Mouse (Mus musculus) neural tube, embryonic 11.5 days (tissue): ENCODE results near the gene Rbm20. TPM values are rescaled to one million over a fixed set of nuclear protein-coding genes. Genes with fewer than 3 reads are reported as not detected.

Source experiments
- ATAC-seq: fragments of 200-750 bp; cut with Nextera tagmentation; 2 replicates; pipeline ENCODE4 v1.8.0; 2017; ENCODE audit warnings: moderate number of reproducible peaks, mild to moderate bottlenecking, moderate TSS enrichment, moderate library complexity; ENCODE audit not compliant: insufficient read depth, low FRiP score, low TSS enrichment
- DNase-seq: peaks from one replicate; pipeline ENCODE4 v3.0.0-alpha.2; 2015; ENCODE audit warnings: low spot score
- H3K27ac ChIP-seq: fragments of 300-500 bp; sonication (generic); 2 replicates; pipeline ENCODE4 v1.5.1; 2014; ENCODE audit warnings: low read depth, mild to moderate bottlenecking, low read length
- H3K27me3 ChIP-seq: fragments of 300-500 bp; sonication (generic); 2 replicates; pipeline ENCODE4 v1.6.1; 2014; ENCODE audit warnings: mild to moderate bottlenecking, low read length, mixed read lengths; ENCODE audit not compliant: control insufficient read depth, insufficient read depth
- H3K36me3 ChIP-seq: fragments of 300-500 bp; sonication (generic); 2 replicates; pipeline ENCODE4 v1.6.1; 2014; ENCODE audit warnings: mild to moderate bottlenecking, low read length, moderate library complexity, mixed read lengths; ENCODE audit not compliant: control insufficient read depth, insufficient read depth
- H3K4me1 ChIP-seq: fragments of 300-500 bp; sonication (generic); 2 replicates; pipeline ENCODE4 v1.6.1; 2014; ENCODE audit warnings: low read length, mixed read lengths; ENCODE audit not compliant: control insufficient read depth, insufficient read depth
- H3K4me2 ChIP-seq: fragments of 300-500 bp; sonication (generic); 2 replicates; pipeline ENCODE4 v1.6.1; 2014; ENCODE audit warnings: low read depth, mild to moderate bottlenecking, moderate library complexity
- H3K4me3 ChIP-seq: fragments of 300-500 bp; sonication (generic); 2 replicates; pipeline ENCODE4 v1.5.1; 2014; ENCODE audit warnings: low read depth, low read length
- H3K9ac ChIP-seq: fragments of 300-500 bp; sonication (generic); 2 replicates; pipeline ENCODE4 v1.6.1; 2014; ENCODE audit warnings: mild to moderate bottlenecking, low read length
- H3K9me3 ChIP-seq: fragments of 300-500 bp; sonication (generic); 2 replicates; pipeline ENCODE4 v1.6.1; 2016; ENCODE audit warnings: low read length; ENCODE audit not compliant: control insufficient read depth
- WGBS: fragments of 180-500 bp; shearing (Covaris S2); extraction: QIAGEN DNeasy Blood & Tissue Kit; methylation state at CpG from one replicate; pipeline ENCODE4 v1.1.7; 2014; 5-methylcytosine and 5-hydroxymethylcytosine counted together
- polyA plus RNA-seq: library from polyadenylated mRNA; unstranded; fragments of >200 nt; fragmentation: Nextera tagmentation; extraction: Ambion mirVana; gene quantifications from 2 replicates; pipeline ENCODE4 v1.2.1, GENCODE M21; 2014

Rbm20 gene
- polyA plus RNA-seq, 1 experiment from 2014 or later = 2.3 TPM

- no peak for DNase-seq
- H3K9me3 ChIP-seq = no peaks in the 10 kb centered on the region
- H3K4me3 ChIP-seq = no peak within 1 kb of the TSS
- no peaks in the 10 kb centered on the region for H3K27me3 ChIP-seq
- H3K9ac ChIP-seq = no peak within 1 kb of the TSS
- no peaks in the 10 kb centered on the region for H3K4me1 ChIP-seq
- no peak for ATAC-seq
- no peaks in the 10 kb centered on the region for H3K36me3 ChIP-seq
- 59% methylated on average over 3 of the region's 3 CpGs for WGBS
- H3K27ac ChIP-seq = no peak within 1 kb of the TSS
- H3K4me2 ChIP-seq = no peak within 1 kb of the TSS
These were observed 215.0 kb downstream of the Rbm20 start, which contains the start of gene Pdcd4 for GRCm38 (mm10) chr19:53892061-53892460. Gene Pdcd4 (plus strand): TSS chr19:53892231.

GRCm38 (mm10) chr19:53892838-53893359 is 215.8 kb downstream of the Rbm20 start:
- Histone ChIP-seq H3K9ac (no peak overlapping the region), H3K36me3 (no peaks in the 10 kb centered on the region), H3K27me3 (no peaks in the 10 kb centered on the region), H3K9me3 (no peaks in the 10 kb centered on the region), H3K4me3 (no peak overlapping the region), H3K4me1 (no peaks in the 10 kb centered on the region), H3K27ac (no peak overlapping the region), H3K4me2 (no peak overlapping the region)
- DNase-seq = no peak
- WGBS = 72% methylated on average over 9 of the region's 9 CpGs
- ATAC-seq = no peak

DNA sequence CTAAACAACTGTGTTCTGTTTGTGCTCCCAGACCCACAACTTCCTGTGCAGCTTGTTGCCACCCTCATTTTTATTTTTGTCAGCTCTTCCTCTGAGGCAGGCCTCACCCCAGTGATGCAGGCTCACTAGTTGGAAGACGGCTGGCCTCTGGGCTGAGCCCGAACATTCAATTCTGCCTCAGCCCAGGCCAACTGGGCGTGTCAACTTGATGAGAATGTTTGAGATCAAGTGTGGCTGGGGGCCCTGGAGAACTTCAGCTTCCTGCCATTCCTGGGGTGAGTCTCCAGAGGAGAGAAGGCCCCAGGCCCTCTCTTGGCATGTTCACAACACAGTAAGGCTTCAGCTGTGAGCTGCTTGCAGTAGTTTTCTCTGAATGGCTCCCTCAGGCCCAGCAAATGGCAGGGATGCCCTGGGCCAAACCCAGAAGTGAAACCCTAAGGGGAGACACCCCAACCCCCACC is 216.6 kb downstream of the Rbm20 start:
- DNase-seq (no peak), ATAC-seq (no peak)
- H3K27me3 ChIP-seq = no peaks in the 10 kb centered on the region
- 84% methylated on average over 3 of the region's 3 CpGs for WGBS
- no peaks in the 10 kb centered on the region for H3K4me1 ChIP-seq
- no peak overlapping the region for H3K4me3 ChIP-seq
- H3K9me3 ChIP-seq = no peaks in the 10 kb centered on the region
- no peak overlapping the region for H3K27ac ChIP-seq
- no peak overlapping the region for H3K4me2 ChIP-seq
- no peak overlapping the region for H3K9ac ChIP-seq
- H3K36me3 ChIP-seq = no peaks in the 10 kb centered on the region

GRCm38 (mm10) chr19:53894538-53895121 is 217.5 kb downstream of the Rbm20 start:
- DNase-seq (no peak), ATAC-seq (no peak)
- Histone ChIP-seq H3K9ac (no peak overlapping the region), H3K36me3 (no peaks in the 10 kb centered on the region), H3K9me3 (no peaks in the 10 kb centered on the region), H3K4me3 (no peak overlapping the region), H3K4me2 (no peak overlapping the region), H3K4me1 (no peaks in the 10 kb centered on the region), H3K27ac (no peak overlapping the region), H3K27me3 (no peaks in the 10 kb centered on the region)
- 71% methylated on average over 12 of the region's 12 CpGs for WGBS

- Histone ChIP-seq H3K27me3 (no peaks in the 10 kb centered on the region), H3K27ac (no peak overlapping the region), H3K4me2 (no peak overlapping the region), H3K36me3 (no peaks in the 10 kb centered on the region), H3K9ac (no peak overlapping the region), H3K4me1 (no peaks in the 10 kb centered on the region), H3K4me3 (no peak overlapping the region), H3K9me3 (no peaks in the 10 kb centered on the region)
- no peak for DNase-seq
- 89% methylated on average over 5 of the region's 5 CpGs for WGBS
- ATAC-seq = no peak
These were observed 220.9 kb downstream of the Rbm20 start for GRCm38 (mm10) chr19:53898046-53898445.

DNA sequence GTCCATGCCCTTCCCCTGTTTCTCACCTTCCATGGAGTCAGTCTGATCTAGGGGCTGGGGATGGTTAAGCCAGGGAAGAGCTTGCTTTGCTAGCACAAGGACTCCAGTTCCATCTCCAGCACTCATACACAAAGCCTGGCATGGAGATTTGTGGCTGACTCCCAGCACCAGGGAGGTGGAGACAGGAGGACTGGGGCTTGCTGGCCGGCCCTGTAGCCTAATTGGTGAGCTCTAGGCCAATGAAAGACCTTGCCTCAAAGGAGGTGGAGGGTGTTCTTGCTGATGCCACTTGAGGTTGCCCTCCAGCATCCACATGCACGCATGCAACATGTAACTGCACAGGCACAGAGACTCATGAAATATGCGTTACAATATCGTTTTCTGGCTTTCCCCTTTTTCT is 221.4 kb downstream of the Rbm20 start:
- no peak overlapping the region for H3K4me3 ChIP-seq
- ATAC-seq = no peak
- DNase-seq = no peak
- no peak overlapping the region for H3K4me2 ChIP-seq
- H3K36me3 ChIP-seq = no peaks in the 10 kb centered on the region
- H3K27me3 ChIP-seq = no peaks in the 10 kb centered on the region
- H3K27ac ChIP-seq = no peak overlapping the region
- H3K9me3 ChIP-seq = no peaks in the 10 kb centered on the region
- no peaks in the 10 kb centered on the region for H3K4me1 ChIP-seq
- no peak overlapping the region for H3K9ac ChIP-seq
- WGBS = 85% methylated on average over 4 of the region's 4 CpGs

GRCm38 (mm10) chr19:53898970-53899900 is 222.1 kb downstream of the Rbm20 start:
- Histone ChIP-seq H3K4me1 (no peaks in the 10 kb centered on the region), H3K27ac (no peak overlapping the region)
- 85% methylated on average over 25 of the region's 25 CpGs for WGBS

DNA sequence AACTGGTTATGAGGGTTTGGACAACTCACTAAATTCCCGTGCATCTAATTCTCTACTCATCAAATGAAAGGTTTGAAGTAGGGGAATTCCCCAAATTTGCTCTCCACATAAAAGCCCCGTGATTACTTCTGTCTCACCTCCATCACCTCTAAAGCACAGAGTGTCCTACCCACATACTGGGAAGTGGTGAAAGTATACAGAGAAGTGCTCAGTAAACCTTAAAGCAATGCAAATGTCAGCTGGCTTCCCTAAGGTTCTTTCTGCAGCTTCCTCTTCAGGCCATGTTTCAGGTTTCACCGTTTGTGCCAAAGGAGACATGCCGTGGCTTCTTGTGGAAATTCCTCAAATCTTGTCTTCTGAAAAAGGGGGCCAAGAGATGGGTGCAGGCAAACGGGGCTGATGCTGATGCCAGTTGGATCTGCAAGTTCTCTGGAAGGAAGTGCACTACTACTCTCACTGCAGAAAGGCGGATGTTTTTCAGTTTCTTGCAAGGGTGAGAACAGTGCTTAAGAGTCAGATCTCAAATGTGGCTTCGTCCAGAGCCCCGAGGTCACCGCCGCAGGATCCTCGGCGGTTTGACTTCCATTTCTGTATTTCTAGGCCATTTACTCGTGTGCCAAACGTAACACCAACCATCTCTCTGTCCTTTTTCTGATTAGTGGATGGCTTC is 223.0 kb downstream of the Rbm20 start:
- Histone ChIP-seq H3K36me3 (no peaks in the 10 kb centered on the region), H3K9ac (no peak overlapping the region), H3K4me3 (no peak overlapping the region), H3K27ac (no peak overlapping the region), H3K4me1 (no peaks in the 10 kb centered on the region), H3K9me3 (no peaks in the 10 kb centered on the region), H3K27me3 (no peaks in the 10 kb centered on the region), H3K4me2 (no peak overlapping the region)
- DNase-seq (no peak), ATAC-seq (no peak)
- 82% methylated on average over 14 of the region's 14 CpGs for WGBS

More at GRCm38 (mm10) chr19:53898970-53899900, 222.1 kb downstream of the Rbm20 start:
- Histone ChIP-seq H3K27me3 (no peaks in the 10 kb centered on the region), H3K4me3 (no peak overlapping the region), H3K9ac (no peak overlapping the region), H3K36me3 (no peaks in the 10 kb centered on the region), H3K9me3 (no peaks in the 10 kb centered on the region), H3K4me2 (no peak overlapping the region)
- DNase-seq = no peak
- ATAC-seq = no peak
